Mouse (Mus musculus) CH12.LX (cell line): ENCODE measurements around the gene Ltn1.

Experiments used
- CTCF ChIP-seq, 2 experiments: IDR thresholded peaks in 1 of 2; conservative IDR thresholded peaks in 1 of 2; 2 replicates each; pipeline ENCODE4 v1.5.1; 2011 to 2012; ENCODE audit warnings: low read depth in 2 of 2, low read length in 2 of 2, improper control_type of control experiment in 1 of 2, inconsistent platforms in 1 of 2, mild to moderate bottlenecking in 1 of 2, moderate library complexity in 1 of 2
- EP300 ChIP-seq: IDR thresholded peaks from 2 replicates; pipeline ENCODE4 v1.6.1; 2011; ENCODE audit warnings: low read length, improper control_type of control experiment
- MAX ChIP-seq: IDR thresholded peaks from 2 replicates; pipeline ENCODE4 v1.6.1; 2011; ENCODE audit warnings: low read length, improper control_type of control experiment
- MAZ ChIP-seq: IDR thresholded peaks from 2 replicates; pipeline ENCODE4 v1.6.1; 2012; ENCODE audit warnings: low read depth, mild to moderate bottlenecking, inconsistent platforms, low read length, improper control_type of control experiment, moderate library complexity
- TCF12 ChIP-seq: IDR thresholded peaks from 2 replicates; pipeline ENCODE4 v1.6.1; 2014; ENCODE audit warnings: low read depth, mild to moderate bottlenecking, inconsistent platforms, low read length, improper control_type of control experiment
- ZKSCAN1 ChIP-seq: IDR thresholded peaks from 2 replicates; pipeline ENCODE4 v1.6.1; 2012; ENCODE audit warnings: low read depth, inconsistent platforms, low read length, improper control_type of control experiment, borderline replicate concordance
- ZMIZ1 ChIP-seq: IDR thresholded peaks from 2 replicates; pipeline ENCODE4 v1.6.1; 2012; ENCODE audit warnings: low read depth, mild to moderate bottlenecking, inconsistent platforms, low read length, improper control_type of control experiment

- no peak for TF ChIP-seq MAX
- TF ChIP-seq TCF12, result no peak
- TF ChIP-seq CTCF (conservative IDR thresholded peaks at IDR 0.05 in 1 of 2, IDR thresholded peaks at IDR 0.05 in 1 of 2; ENCODE audit: low read depth in 2 of 2, low read length in 2 of 2), result no peak
- no peak for TF ChIP-seq ZKSCAN1
- TF ChIP-seq MAZ, result no peak
- no peak for TF ChIP-seq ZMIZ1
- TF ChIP-seq EP300, result no peak
Observed at GRCm38 (mm10) chr16:87434266-87434665, 1.9 kb upstream of the Ltn1 start.
